Mouse (Mus musculus) liver, postnatal 0 days (tissue): ENCODE measurements around the gene Cnnm3.

Experiments used
- CTCF ChIP-seq: sonication (generic); IDR thresholded peaks from 2 replicates; pipeline ENCODE4 v1.5.1; 2016; ENCODE audit warnings: antibody characterized with exemption, low read depth
- EP300 ChIP-seq: IDR thresholded peaks from 2 replicates; pipeline ENCODE4 v1.6.1; 2016; ENCODE audit warnings: antibody characterized with exemption, low read depth, mild to moderate bottlenecking

- TF ChIP-seq CTCF = no peak
- TF ChIP-seq EP300 = no peak
These were observed 19.3 kb downstream of the Cnnm3 start for GRCm38 (mm10) chr1:36530962-36531361.
